Comparison of ENCODE assay signal across 8 mouse cellular contexts in genomic region chr16:29996139-29997069, GRCm38 (mm10).
DNase-seq lines count a peak whose midpoint lies in the region; ATAC-seq and TF ChIP-seq lines count a peak whose summit lies in the region.

No protein-coding gene starts in this region.

- H3K4me2 ChIP-seq in midbrain, postnatal 0 days (ENCODE audit: low read depth, low read length, poor library complexity, severe bottlenecking): no peak overlapping the region
- H3K4me2 ChIP-seq in limb, embryonic 12.5 days: peak overlapping the region; percentile 42

- peaks cover 15% of the 10 kb centered on the region for H3K4me1 ChIP-seq in midbrain, embryonic 10.5 days
- H3K4me1 ChIP-seq in midbrain, postnatal 0 days (ENCODE audit: insufficient read depth, low read length): no peaks in the 10 kb centered on the region
- H3K4me1 ChIP-seq in limb, embryonic 12.5 days (replicated peaks): peaks cover 60% of the 10 kb centered on the region

- no peaks in the 10 kb centered on the region for H3K9me3 ChIP-seq in midbrain, embryonic 10.5 days (replicated peaks)
- H3K9me3 ChIP-seq in midbrain, postnatal 0 days (ENCODE audit: low read length): no peaks in the 10 kb centered on the region
- 0 out of 2 replicates have a peak, but pooled peaks cover 3% of the 10 kb centered on the region for H3K9me3 ChIP-seq in limb, embryonic 12.5 days

- no peak overlapping the region for H3K4me3 ChIP-seq in midbrain, embryonic 10.5 days
- H3K4me3 ChIP-seq in midbrain, postnatal 0 days (ENCODE audit: low read depth, low read length): no peak overlapping the region
- 0 out of 2 replicates have a peak overlapping the region, but pooled peaks have one; percentile 11 for H3K4me3 ChIP-seq in limb, embryonic 12.5 days (replicated peaks)

- peak overlapping the region; percentile 50 for H3K27ac ChIP-seq in midbrain, embryonic 10.5 days (replicated peaks)
- no peak overlapping the region for H3K27ac ChIP-seq in midbrain, postnatal 0 days (ENCODE audit: low read depth, low read length)
- peak overlapping the region; percentile 89 for H3K27ac ChIP-seq in limb, embryonic 12.5 days

- peaks cover 51% of the 10 kb centered on the region for H3K27me3 ChIP-seq in midbrain, embryonic 10.5 days (ENCODE audit: low read depth, poor library complexity, severe bottlenecking)
- no peaks in the 10 kb centered on the region for H3K27me3 ChIP-seq in midbrain, postnatal 0 days (ENCODE audit: insufficient read depth, low read length)
- H3K27me3 ChIP-seq in limb, embryonic 12.5 days: no peaks in the 10 kb centered on the region

- WGBS in midbrain, embryonic 10.5 days: 42% methylated on average over 12 of the region's 12 CpGs
- WGBS in midbrain, postnatal 0 days: 43% methylated on average over 12 of the region's 12 CpGs
- 10% methylated on average over 12 of the region's 12 CpGs for WGBS in limb, embryonic 12.5 days

- no peak overlapping the region for H3K9ac ChIP-seq in midbrain, postnatal 0 days (replicated peaks; ENCODE audit: low read length, poor library complexity, severe bottlenecking)
- no peak overlapping the region for H3K9ac ChIP-seq in limb, embryonic 12.5 days (replicated peaks)

- ATAC-seq in midbrain, postnatal 0 days (ENCODE audit: low FRiP score): no peak
- ATAC-seq in limb, embryonic 12.5 days (ENCODE audit: insufficient number of reproducible peaks, insufficient read depth, low FRiP score, low TSS enrichment, low read depth): peak; percentile 79
- ATAC-seq in erythroblast, adult 5-6 weeks (replicated peaks; ENCODE audit: low FRiP score, poor library complexity, severe bottlenecking): no peak

- no peaks in the 10 kb centered on the region for H3K36me3 ChIP-seq in midbrain, embryonic 10.5 days
- no peaks in the 10 kb centered on the region for H3K36me3 ChIP-seq in midbrain, postnatal 0 days (ENCODE audit: insufficient read depth, low read length)
- no peaks in the 10 kb centered on the region for H3K36me3 ChIP-seq in limb, embryonic 12.5 days

- DNase-seq in midbrain, embryonic 10.5 days (ENCODE audit: low spot score): peak; percentile 51
- DNase-seq in midbrain, postnatal 0 days (ENCODE audit: low spot score): no peak
- peak; percentile 97 for DNase-seq in heart, adult 11 months
- peak; percentile 61 for DNase-seq in yolk sac, embryonic 10.5 days (ENCODE audit: low spot score)
- DNase-seq in spleen, adult 12 weeks (ENCODE audit: low spot score): no peak
- no peak for DNase-seq in left cerebral cortex, adult 18-20 months (ENCODE audit: low spot score in 2 of 2)

- TF ChIP-seq CTCF in midbrain, postnatal 0 days (IDR thresholded peaks at IDR 0.05): no peak

Comparison
In these comparisons a context has a peak if more than half of its experiments do, and no peak if none do; other contexts are left out.
1. DNase-seq: peak in midbrain, embryonic 10.5 days (single experiment), heart, adult 11 months (single experiment) and yolk sac, embryonic 10.5 days (single experiment); none in midbrain, postnatal 0 days (single experiment), spleen, adult 12 weeks (single experiment) and left cerebral cortex, adult 18-20 months (0 of 2).